Mouse (Mus musculus) ES-Bruce4 (cell line): ENCODE measurements around the gene Dnph1. TPM values are rescaled to one million over a fixed set of nuclear protein-coding genes. Genes with fewer than 3 reads are reported as not detected.
"Not testable (repeated sequence)": the region's sequence is repeated elsewhere in the genome, so short reads cannot be mapped to it uniquely, and the experiment has no call there.

Experiments
- H3K27ac ChIP-seq: 2 replicates; pipeline ENCODE4 v1.5.1; 2012; ENCODE audit warnings: low read length, inconsistent platforms; ENCODE audit not compliant: insufficient read depth
- H3K27me3 ChIP-seq: 2 replicates; pipeline ENCODE4 v1.6.1; 2012; ENCODE audit warnings: mild to moderate bottlenecking, low read length, inconsistent platforms; ENCODE audit not compliant: control insufficient read depth, poor library complexity, insufficient read depth, severe bottlenecking
- H3K36me3 ChIP-seq: 2 replicates; pipeline ENCODE4 v1.6.1; 2012; ENCODE audit warnings: inconsistent platforms, mild to moderate bottlenecking, low read length, moderate library complexity; ENCODE audit not compliant: control insufficient read depth, poor library complexity, insufficient read depth, severe bottlenecking
- H3K4me1 ChIP-seq: one replicate; pipeline ENCODE4 v1.8.1; 2011; ENCODE audit warnings: low read length; ENCODE audit not compliant: control insufficient read depth, insufficient read depth
- H3K4me3 ChIP-seq: 2 replicates; pipeline ENCODE4 v1.5.1; 2011; ENCODE audit warnings: low read depth, mild to moderate bottlenecking, low read length
- H3K9ac ChIP-seq: 2 replicates; pipeline ENCODE4 v1.6.1; 2012; ENCODE audit warnings: low read depth, mild to moderate bottlenecking, inconsistent platforms; ENCODE audit not compliant: poor library complexity, severe bottlenecking
- H3K9me3 ChIP-seq: replicated peaks from 2 replicates; pipeline ENCODE4 v1.6.1; 2012; ENCODE audit warnings: mild to moderate bottlenecking, low read length, inconsistent platforms; ENCODE audit not compliant: control insufficient read depth, poor library complexity, insufficient read depth, severe bottlenecking
- CTCF ChIP-seq: IDR thresholded peaks from one replicate; pipeline ENCODE4 v1.8.1; 2011; ENCODE audit warnings: low read depth, low read length
- EP300 ChIP-seq: IDR thresholded peaks from 2 replicates; pipeline ENCODE4 v1.6.1; 2011; ENCODE audit warnings: low read depth, low read length; ENCODE audit not compliant: insufficient read depth
- POLR2A ChIP-seq: IDR thresholded peaks from one replicate; pipeline ENCODE4 v1.8.1; 2011; ENCODE audit warnings: low read length; ENCODE audit not compliant: insufficient read depth
- polyA plus RNA-seq: library from polyadenylated mRNA; stranded (reverse); fragments of >200 nt; gene quantifications from 2 replicates; pipeline ENCODE4 v1.2.4, GENCODE M21; 2011; ENCODE audit warnings: low read depth; ENCODE audit not compliant: missing spikeins, insufficient read depth, insufficient read length

Gene Dnph1
- polyA plus RNA-seq, 1 experiment: 24.1 TPM

- no peaks in the 10 kb centered on the region for H3K9me3 ChIP-seq
- peak overlapping the region; percentile 27; the same call in 1 of the 2 replicates for H3K9ac ChIP-seq
- H3K27ac ChIP-seq: no peak overlapping the region
Measured at GRCm38 (mm10) chr17:46486995-46487394, 9.5 kb upstream of the Dnph1 start.

GRCm38 (mm10) chr17:46487431-46487830 lies 9.1 kb upstream of the Dnph1 start, which contains the start of gene Ttbk1:
TSS of gene Ttbk1 (minus strand) at chr17:46487675.
- Histone ChIP-seq H3K4me1 (peaks cover 3% of the 10 kb centered on the region), H3K9me3 (no peaks in the 10 kb centered on the region), H3K27ac (no peak within 1 kb of the TSS), H3K4me3 (peak within 1 kb of the TSS; percentile 65), H3K27me3 (peaks cover 8% of the 10 kb centered on the region), H3K36me3 (no peaks in the 10 kb centered on the region), H3K9ac (peak within 1 kb of the TSS; percentile 27; the same call in 1 of the 2 replicates)
- TF ChIP-seq CTCF (no peak), POLR2A (no peak), EP300 (no peak)

More at GRCm38 (mm10) chr17:46486995-46487394, 9.5 kb upstream of the Dnph1 start:
- peaks cover 3% of the 10 kb centered on the region for H3K4me1 ChIP-seq
- peak overlapping the region; percentile 65 for H3K4me3 ChIP-seq
- peaks cover 8% of the 10 kb centered on the region for H3K27me3 ChIP-seq
- TF ChIP-seq CTCF: no peak
- TF ChIP-seq POLR2A: no peak
- TF ChIP-seq EP300: no peak
- no peaks in the 10 kb centered on the region for H3K36me3 ChIP-seq

GRCm38 (mm10) chr17:46495486-46495885 lies 1.0 kb upstream of the Dnph1 start:
- Histone ChIP-seq H3K27me3 (no peaks in the 10 kb centered on the region), H3K27ac (no peak overlapping the region), H3K4me1 (peaks cover 4% of the 10 kb centered on the region), H3K36me3 (peaks cover 2% of the 10 kb centered on the region; the same call in 1 of the 2 replicates), H3K9me3 (no peaks in the 10 kb centered on the region), H3K9ac (no peak overlapping the region), H3K4me3 (no peak overlapping the region)
- TF ChIP-seq POLR2A (no peak), EP300 (no peak), CTCF (no peak)

DNA sequence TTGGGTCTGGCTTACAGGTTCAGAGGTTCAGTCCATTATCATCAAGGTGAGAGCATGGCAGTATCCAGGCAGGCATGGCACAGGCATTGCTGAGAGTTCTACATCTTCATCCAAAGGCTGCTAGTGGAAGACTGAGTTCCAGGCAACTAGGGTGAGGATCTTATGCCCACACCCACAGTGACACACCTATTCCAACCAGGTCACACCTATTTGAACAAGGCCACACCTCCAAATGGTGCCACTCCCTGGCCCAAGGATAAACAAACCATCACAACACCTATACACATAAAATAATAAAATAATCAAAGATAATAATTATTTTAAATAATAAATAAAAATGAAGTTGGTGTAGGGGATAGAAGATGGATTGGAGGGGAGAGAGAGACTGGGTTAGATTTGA lies 430 bp upstream of the Dnph1 start:
- H3K4me3 ChIP-seq, H3K27me3 ChIP-seq, H3K36me3 ChIP-seq, H3K4me1 ChIP-seq, H3K27ac ChIP-seq, H3K9me3 ChIP-seq, H3K9ac ChIP-seq: not testable (repeated sequence)

DNA sequence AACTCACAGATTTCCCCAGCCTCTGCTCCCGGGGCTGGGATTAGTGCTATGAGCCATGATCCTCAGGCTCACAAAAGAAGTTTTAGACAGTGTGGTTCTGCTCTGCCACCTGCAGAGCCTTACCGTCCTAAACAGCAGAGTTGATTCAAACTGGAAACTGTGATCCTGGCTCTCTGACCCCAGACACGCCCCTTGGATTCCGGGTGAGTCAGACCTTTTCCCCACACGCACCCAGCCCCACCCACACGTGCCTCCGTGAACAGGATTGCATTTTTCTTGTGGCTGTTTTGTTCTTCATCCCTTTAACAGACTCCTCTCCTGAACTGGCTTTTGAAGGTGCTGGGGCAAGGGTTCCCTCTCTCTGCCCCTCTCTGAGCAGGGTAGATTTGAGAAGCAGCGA lies 1.4 kb downstream of the Dnph1 start:
- no peaks in the 10 kb centered on the region for H3K9me3 ChIP-seq
- H3K4me3 ChIP-seq: no peak overlapping the region
- H3K9ac ChIP-seq: no peak overlapping the region
- TF ChIP-seq EP300 (no peak), POLR2A (no peak), CTCF (no peak)
- peaks cover 4% of the 10 kb centered on the region for H3K4me1 ChIP-seq
- H3K36me3 ChIP-seq: peaks cover 2% of the 10 kb centered on the region; the same call in 1 of the 2 replicates
- no peaks in the 10 kb centered on the region for H3K27me3 ChIP-seq
- no peak overlapping the region for H3K27ac ChIP-seq

DNA sequence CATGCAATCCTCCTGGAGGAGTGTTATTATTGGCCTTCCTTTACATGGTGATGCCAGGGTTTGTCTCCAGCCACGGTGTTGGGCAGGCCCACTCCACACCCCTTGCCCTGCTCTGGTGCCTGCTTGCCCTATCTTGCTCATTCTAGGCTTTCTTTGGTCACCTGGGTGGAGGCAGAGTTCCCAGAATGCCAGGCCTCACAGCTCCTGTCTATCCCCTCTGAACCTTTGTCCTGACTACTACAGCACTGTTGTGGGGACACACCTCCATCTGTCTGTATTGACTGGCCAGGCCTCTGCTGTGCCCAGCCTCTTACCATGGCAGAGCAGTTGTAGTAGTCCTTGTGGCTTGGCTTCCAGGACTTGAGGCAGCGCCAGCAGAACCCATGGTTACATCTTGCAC lies 6.3 kb downstream of the Dnph1 start:
- Histone ChIP-seq H3K27ac (no peak overlapping the region), H3K9ac (no peak overlapping the region), H3K4me3 (no peak overlapping the region), H3K4me1 (peaks cover 4% of the 10 kb centered on the region), H3K27me3 (no peaks in the 10 kb centered on the region), H3K9me3 (no peaks in the 10 kb centered on the region), H3K36me3 (peaks cover 2% of the 10 kb centered on the region; the same call in 1 of the 2 replicates)
- TF ChIP-seq CTCF (no peak), EP300 (no peak), POLR2A (no peak)
